Mouse (Mus musculus): ENCODE measurements around the gene Gas7. TPM values are rescaled to one million over a fixed set of nuclear protein-coding genes. Genes with fewer than 3 reads are reported as not detected.
A peak's percentile ranks its signal among the peaks of the same experiment; 100 is the strongest.

The Gas7 gene
- polyA plus RNA-seq, 1 experiment from 2014 or later = 5.4 TPM

DNA sequence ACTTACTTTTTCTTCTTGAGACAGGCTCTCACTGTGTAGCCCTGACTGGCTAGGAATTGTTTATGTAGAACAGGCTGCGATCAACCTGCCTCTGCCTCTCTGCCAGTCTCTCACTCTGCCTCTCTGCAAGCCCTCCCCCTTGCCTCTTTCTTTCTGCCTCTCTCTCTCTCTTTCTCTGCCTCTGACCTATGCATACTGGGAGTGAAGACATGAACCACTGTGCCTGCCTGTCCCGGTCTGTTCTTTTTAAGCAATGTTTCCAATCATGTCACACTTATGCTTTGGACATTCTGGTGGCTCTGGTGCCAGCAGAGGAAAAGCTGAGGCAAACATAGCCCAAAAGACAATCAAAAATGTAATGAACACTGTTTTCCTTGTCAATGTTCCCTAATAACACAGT lies 69.5 kb downstream of the Gas7 start:
- Histone ChIP-seq H3K27me3 (replicated peaks; ENCODE audit: control insufficient read depth, insufficient read depth, low read length) (no peaks in the 10 kb centered on the region), H3K9ac (ENCODE audit: low read depth, low read length) (no peak overlapping the region), H3K36me3 (ENCODE audit: control insufficient read depth, insufficient read depth) (no peaks in the 10 kb centered on the region), H3K9me3 (ENCODE audit: control insufficient read depth) (no peaks in the 10 kb centered on the region), H3K4me2 (replicated peaks; ENCODE audit: low read depth) (no peak overlapping the region), H3K4me3 (ENCODE audit: low read depth, low read length) (no peak overlapping the region), H3K27ac (ENCODE audit: low read depth, low read length) (no peak overlapping the region), H3K4me1 (replicated peaks; ENCODE audit: control insufficient read depth, insufficient read depth, low read length) (peaks cover 15% of the 10 kb centered on the region; the same call in 1 of the 2 replicates)
- no peak for TF ChIP-seq CTCF (IDR thresholded peaks at IDR 0.05; ENCODE audit: low read depth)
- ATAC-seq = no peak
- 43% methylated on average over 2 of the region's 2 CpGs for WGBS

DNA sequence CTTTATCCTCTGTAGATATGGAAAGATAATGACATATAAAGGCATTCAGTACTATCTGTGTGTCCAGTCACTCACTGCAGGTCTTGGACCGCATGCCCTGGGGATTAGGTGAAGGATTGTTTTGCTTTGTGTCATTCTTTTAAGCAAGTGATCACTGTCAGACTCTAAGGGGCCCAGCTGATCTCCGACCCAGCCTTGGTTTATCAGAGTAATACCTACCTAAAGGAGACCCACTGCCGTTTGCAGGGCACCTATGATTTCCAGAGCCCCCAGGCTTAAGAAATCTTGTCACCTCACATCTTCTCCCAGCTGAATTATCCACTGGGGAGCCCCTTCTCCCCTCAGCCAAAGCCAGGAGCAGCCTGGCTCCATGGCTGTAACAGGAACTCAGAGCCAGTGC lies 70.6 kb downstream of the Gas7 start:
- TF ChIP-seq CTCF (IDR thresholded peaks at IDR 0.05; ENCODE audit: low read depth) = no peak
- no peak overlapping the region for H3K4me2 ChIP-seq (replicated peaks; ENCODE audit: low read depth)

DNA sequence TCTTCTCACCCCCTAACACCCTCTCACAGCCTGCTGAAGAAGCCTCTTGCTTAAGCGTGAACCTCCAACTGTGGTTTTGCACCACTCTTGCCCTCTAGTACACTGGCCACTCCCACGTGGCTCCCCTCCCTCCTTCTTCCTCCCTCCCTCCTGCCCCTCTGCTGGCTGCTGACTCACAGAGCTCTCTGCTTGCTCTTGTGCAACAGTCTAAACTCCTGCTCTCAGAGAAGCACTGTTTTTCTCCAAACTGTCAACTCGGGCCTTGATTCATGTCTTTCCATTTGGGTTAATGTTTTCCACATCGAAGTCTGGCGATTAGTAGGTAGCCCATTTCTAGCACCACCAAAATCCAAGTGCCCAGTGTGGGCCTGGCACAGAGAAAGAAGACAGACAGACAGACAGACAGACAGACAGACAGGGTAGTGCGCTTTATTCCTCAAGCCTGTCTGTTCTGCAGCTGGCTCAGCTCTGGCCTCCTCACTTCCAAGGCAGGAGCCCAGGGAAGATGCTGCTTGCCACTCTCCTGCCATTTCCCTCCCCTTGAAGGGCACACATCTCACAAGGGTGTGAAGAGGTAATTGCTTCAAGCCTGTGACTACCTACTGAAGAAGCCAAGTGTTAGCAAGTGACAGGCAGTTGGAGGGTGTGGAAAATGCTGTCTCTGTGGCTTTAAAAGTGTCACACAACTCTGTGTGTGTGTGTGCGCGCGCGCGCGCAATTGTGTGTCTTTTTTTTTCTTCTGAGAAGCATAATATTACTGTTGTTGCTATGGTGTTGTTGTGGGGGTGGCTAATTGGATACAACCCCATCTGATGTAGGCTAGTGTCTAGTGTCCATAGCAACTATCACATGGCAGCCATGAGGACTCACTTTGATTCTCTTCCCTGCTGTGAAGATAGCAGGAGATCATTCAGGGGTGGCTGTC lies 71.6 kb downstream of the Gas7 start:
- WGBS = 61% methylated on average over 12 of the region's 12 CpGs
- TF ChIP-seq CTCF (IDR thresholded peaks at IDR 0.05; ENCODE audit: low read depth) = 0 out of 2 replicates have a peak, but pooled peaks have one; percentile 9
- H3K4me3 ChIP-seq (ENCODE audit: low read depth, low read length) = no peak overlapping the region
- H3K4me2 ChIP-seq (replicated peaks; ENCODE audit: low read depth) = no peak overlapping the region
- H3K27ac ChIP-seq (ENCODE audit: low read depth, low read length) = peak overlapping the region; percentile 70
- H3K9ac ChIP-seq (ENCODE audit: low read depth, low read length) = peak overlapping the region; percentile 11; the same call in 1 of the 2 replicates
- H3K4me1 ChIP-seq (replicated peaks; ENCODE audit: control insufficient read depth, insufficient read depth, low read length) = peaks cover 15% of the 10 kb centered on the region; the same call in 1 of the 2 replicates
- ATAC-seq = peak; percentile 84
- H3K9me3 ChIP-seq (ENCODE audit: control insufficient read depth) = no peaks in the 10 kb centered on the region
- no peaks in the 10 kb centered on the region for H3K27me3 ChIP-seq (replicated peaks; ENCODE audit: control insufficient read depth, insufficient read depth, low read length)
- no peaks in the 10 kb centered on the region for H3K36me3 ChIP-seq (ENCODE audit: control insufficient read depth, insufficient read depth)

More for the DNA sequence above, 70.6 kb downstream of the Gas7 start:
- ATAC-seq = no peak
- H3K27ac ChIP-seq (ENCODE audit: low read depth, low read length) = no peak overlapping the region
- WGBS = 69% methylated on average over 3 of the region's 3 CpGs
- H3K36me3 ChIP-seq (ENCODE audit: control insufficient read depth, insufficient read depth) = no peaks in the 10 kb centered on the region
- peaks cover 15% of the 10 kb centered on the region; the same call in 1 of the 2 replicates for H3K4me1 ChIP-seq (replicated peaks; ENCODE audit: control insufficient read depth, insufficient read depth, low read length)
- no peaks in the 10 kb centered on the region for H3K9me3 ChIP-seq (ENCODE audit: control insufficient read depth)
- no peak overlapping the region for H3K4me3 ChIP-seq (ENCODE audit: low read depth, low read length)
- H3K9ac ChIP-seq (ENCODE audit: low read depth, low read length) = no peak overlapping the region
- H3K27me3 ChIP-seq (replicated peaks; ENCODE audit: control insufficient read depth, insufficient read depth, low read length) = no peaks in the 10 kb centered on the region

DNA sequence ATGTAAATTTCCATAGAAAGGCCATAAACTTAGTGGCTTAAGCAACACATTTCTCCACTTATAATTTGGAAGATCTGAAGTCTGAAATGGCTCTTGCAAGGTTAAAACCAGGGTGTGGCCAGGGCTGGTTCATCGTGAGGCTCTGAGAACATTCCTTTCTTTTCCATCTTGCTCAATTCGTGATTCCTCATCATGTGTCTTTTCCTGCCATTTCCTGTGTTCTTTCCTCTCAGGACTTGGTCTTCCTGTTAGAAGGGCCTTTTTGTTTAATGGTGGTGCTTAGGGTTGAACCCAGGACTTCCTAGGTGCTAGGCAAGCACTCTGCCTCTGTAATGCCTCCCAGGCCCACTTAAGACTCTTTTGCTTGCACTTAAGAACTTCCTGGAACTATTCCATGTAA lies 76.0 kb downstream of the Gas7 start:
- Histone ChIP-seq H3K27ac (ENCODE audit: low read depth, low read length) (no peak overlapping the region), H3K9ac (ENCODE audit: low read depth, low read length) (no peak overlapping the region), H3K4me2 (replicated peaks; ENCODE audit: low read depth) (no peak overlapping the region), H3K4me3 (ENCODE audit: low read depth, low read length) (no peak overlapping the region), H3K36me3 (ENCODE audit: control insufficient read depth, insufficient read depth) (no peaks in the 10 kb centered on the region), H3K9me3 (ENCODE audit: control insufficient read depth) (no peaks in the 10 kb centered on the region), H3K4me1 (replicated peaks; ENCODE audit: control insufficient read depth, insufficient read depth, low read length) (peaks cover 14% of the 10 kb centered on the region; the same call in 1 of the 2 replicates), H3K27me3 (replicated peaks; ENCODE audit: control insufficient read depth, insufficient read depth, low read length) (no peaks in the 10 kb centered on the region)
- no peak for TF ChIP-seq CTCF (IDR thresholded peaks at IDR 0.05; ENCODE audit: low read depth)
- 48% methylated on average over 2 of the region's 2 CpGs for WGBS
- ATAC-seq = no peak

DNA sequence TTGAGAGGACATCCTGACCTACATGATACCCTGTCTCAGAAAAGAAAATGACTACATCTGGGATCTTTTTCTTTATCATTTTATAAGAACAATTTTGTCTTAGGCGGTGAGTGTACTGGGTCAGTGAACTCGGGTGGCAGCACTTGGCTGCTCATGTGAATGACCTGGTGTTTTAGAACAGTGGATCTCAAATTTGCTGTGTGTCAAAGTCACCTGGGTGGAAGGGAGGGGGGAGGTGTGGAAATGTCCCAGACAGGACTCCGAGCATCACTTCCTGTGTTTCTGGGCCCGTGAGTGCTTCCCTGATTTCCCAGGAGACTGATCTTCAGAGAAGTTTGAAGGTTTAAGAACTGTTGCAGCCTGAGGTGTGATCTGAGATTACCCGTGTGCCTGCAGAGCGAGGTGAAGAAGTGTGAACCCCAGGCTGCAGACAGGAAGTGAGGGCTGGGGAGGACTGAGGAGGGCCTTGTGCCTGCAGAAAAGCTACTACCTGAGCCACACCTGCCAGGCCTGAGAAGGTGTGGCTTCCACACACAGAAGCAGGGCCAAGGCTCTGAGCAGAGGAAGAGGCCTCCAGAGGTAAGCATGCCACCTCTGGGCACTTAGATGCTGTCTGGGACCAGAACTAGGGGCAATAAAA lies 76.8 kb downstream of the Gas7 start:
- Histone ChIP-seq H3K9ac (ENCODE audit: low read depth, low read length) (no peak overlapping the region), H3K27me3 (replicated peaks; ENCODE audit: control insufficient read depth, insufficient read depth, low read length) (no peaks in the 10 kb centered on the region), H3K9me3 (ENCODE audit: control insufficient read depth) (no peaks in the 10 kb centered on the region), H3K4me2 (replicated peaks; ENCODE audit: low read depth) (no peak overlapping the region), H3K4me1 (replicated peaks; ENCODE audit: control insufficient read depth, insufficient read depth, low read length) (peaks cover 8% of the 10 kb centered on the region; the same call in 1 of the 2 replicates), H3K27ac (ENCODE audit: low read depth, low read length) (no peak overlapping the region), H3K36me3 (ENCODE audit: control insufficient read depth, insufficient read depth) (no peaks in the 10 kb centered on the region), H3K4me3 (ENCODE audit: low read depth, low read length) (no peak overlapping the region)
- ATAC-seq = no peak
- TF ChIP-seq CTCF (IDR thresholded peaks at IDR 0.05; ENCODE audit: low read depth) = no peak
- whole genome bisulfite sequencing = 67% methylated on average over 6 of the region's 6 CpGs

DNA sequence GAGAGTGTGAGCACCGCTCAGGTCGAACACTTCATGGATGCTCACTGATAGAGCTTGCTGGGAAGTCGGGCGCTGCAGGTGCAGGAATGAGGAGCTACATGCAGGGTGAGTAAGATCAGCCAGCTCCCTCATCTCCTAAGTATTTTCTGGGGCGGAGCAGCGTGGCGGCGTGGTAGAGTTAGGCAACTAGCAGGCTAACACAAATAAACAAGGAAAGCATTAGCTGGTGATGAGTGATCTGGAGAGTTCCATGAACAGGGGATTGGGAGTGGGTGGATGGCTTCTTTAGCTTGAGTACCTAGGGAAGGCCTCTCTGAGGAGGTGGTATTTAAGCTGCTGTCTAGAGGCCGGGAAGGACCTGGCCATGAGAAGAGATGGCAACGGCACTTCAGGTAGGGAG lies 77.5 kb downstream of the Gas7 start:
- Histone ChIP-seq H3K36me3 (ENCODE audit: control insufficient read depth, insufficient read depth) (no peaks in the 10 kb centered on the region), H3K4me2 (replicated peaks; ENCODE audit: low read depth) (no peak overlapping the region), H3K4me3 (ENCODE audit: low read depth, low read length) (no peak overlapping the region), H3K9ac (ENCODE audit: low read depth, low read length) (no peak overlapping the region), H3K27ac (ENCODE audit: low read depth, low read length) (no peak overlapping the region), H3K4me1 (replicated peaks; ENCODE audit: control insufficient read depth, insufficient read depth, low read length) (0 out of 2 replicates have a peak, but pooled peaks cover under 1% of the 10 kb centered on the region), H3K27me3 (replicated peaks; ENCODE audit: control insufficient read depth, insufficient read depth, low read length) (no peaks in the 10 kb centered on the region), H3K9me3 (ENCODE audit: control insufficient read depth) (no peaks in the 10 kb centered on the region)
- no peak for TF ChIP-seq CTCF (IDR thresholded peaks at IDR 0.05; ENCODE audit: low read depth)
- WGBS = 76% methylated on average over 10 of the region's 10 CpGs
- ATAC-seq = no peak
